Mouse (Mus musculus) activated CD4-positive, CD25-positive, alpha-beta regulatory T cell, adult 9 weeks (primary cell): Measurements from ENCODE around the gene Nipsnap3b. TPM values are rescaled to one million over a fixed set of nuclear protein-coding genes. Genes with fewer than 3 reads are reported as not detected.

Experiments
- polyA plus RNA-seq: library from polyadenylated mRNA; unstranded; fragments of 100-300 nt; shearing (Covaris generic); gene quantifications from one replicate; pipeline ENCODE4 v1.2.1, GENCODE M21; 2017

Gene Nipsnap3b
- 82.2 TPM for polyA plus RNA-seq

GRCm38 (mm10) chr4:53011732-53012361 is at the start of gene Nipsnap3b:
Nipsnap3b (plus strand) TSS chr4:53011880.

DNA sequence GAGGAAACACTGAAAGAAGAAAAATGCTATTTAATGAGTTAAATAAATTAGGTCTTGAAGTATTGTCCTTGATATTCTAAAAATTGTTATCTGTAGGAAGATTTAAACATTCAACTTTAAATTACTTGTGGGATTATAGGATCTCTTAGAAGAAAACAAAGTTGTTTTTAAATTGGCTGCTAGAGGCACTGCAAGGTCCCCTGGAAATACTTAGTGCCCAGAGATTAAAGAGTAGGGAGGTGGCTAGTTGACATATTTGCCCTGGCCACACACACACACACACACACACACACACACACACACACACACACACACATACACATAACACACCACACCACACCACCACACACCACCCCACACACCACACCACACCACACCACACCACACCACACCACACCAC is 47.4 kb upstream of the Nipsnap3b start, which contains the start of gene Olfr270:
TSS of gene Olfr270 (plus strand) at position 301 of the 400 bp plus-strand sequence.

GRCm38 (mm10) chr4:52989248-52989647 is 22.4 kb upstream of the Nipsnap3b start, which contains the start of gene Nipsnap3a:
Nipsnap3a (plus strand) TSS chr4:52989272.

Other genes starting within 250 kb of the Nipsnap3b start
- gene Olfr275, start 197.3 kb upstream of the Nipsnap3b start, polyA plus RNA-seq, result not detected
- not detected for gene Olfr273, start 152.6 kb upstream of the Nipsnap3b start, polyA plus RNA-seq
- gene Olfr272, start 92.7 kb upstream of the Nipsnap3b start, polyA plus RNA-seq, result not detected
- not detected for gene Olfr270, start 47.3 kb upstream of the Nipsnap3b start, polyA plus RNA-seq
- not detected for gene Nipsnap3a, start 22.6 kb upstream of the Nipsnap3b start, polyA plus RNA-seq
- 11.5 TPM for gene Abca1, start 148.0 kb downstream of the Nipsnap3b start, polyA plus RNA-seq